Mouse (Mus musculus) urinary bladder, postnatal 10 days (tissue): ENCODE measurements around the gene Fcgr2b.

ENCODE experiments used
- DNase-seq: peaks from one replicate; pipeline ENCODE4 v3.0.0; 2022; ENCODE audit warnings: low spot score

Gene Fcgr2b

DNA sequence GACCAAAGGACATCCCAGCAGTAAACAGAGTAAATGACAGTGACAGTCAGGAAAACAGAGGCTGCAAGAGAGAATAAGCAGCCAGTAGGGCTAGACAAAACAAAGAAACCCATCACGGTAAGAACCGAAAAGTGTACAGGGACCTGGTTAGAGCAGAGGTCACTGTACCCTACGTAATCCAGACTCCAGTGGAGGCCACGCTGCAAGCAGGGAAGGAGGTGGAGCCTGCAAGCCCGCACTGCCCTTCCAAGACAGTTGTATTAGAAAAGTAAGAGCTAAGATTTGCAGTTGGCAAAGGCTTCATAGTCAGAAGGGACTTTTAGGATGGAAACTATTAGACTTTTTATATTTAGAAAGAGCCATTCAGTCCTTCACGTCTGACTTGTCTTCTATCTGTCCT is 49.4 kb downstream of the Fcgr2b start:
- no peak for DNase-seq

DNA sequence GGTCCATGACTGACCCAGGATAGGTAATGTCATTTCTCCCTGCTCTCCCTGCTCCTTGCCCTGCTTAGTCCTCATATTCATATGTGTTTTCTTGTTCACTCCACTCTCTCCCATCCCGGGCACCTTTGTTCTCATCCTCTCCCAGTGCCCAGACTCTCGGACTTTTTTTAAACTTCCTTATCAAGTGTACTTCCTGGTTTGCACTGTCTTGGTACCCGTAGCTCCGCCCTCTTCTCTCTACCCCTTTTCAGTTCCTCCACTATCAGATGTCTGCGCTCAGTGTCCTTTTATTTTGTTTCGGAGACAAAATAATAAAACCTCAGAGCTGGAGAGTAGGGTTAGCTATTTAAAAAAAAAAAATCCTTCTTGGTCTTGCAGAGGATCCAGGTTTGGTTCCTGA is 51.9 kb downstream of the Fcgr2b start:
- DNase-seq, result no peak

DNA sequence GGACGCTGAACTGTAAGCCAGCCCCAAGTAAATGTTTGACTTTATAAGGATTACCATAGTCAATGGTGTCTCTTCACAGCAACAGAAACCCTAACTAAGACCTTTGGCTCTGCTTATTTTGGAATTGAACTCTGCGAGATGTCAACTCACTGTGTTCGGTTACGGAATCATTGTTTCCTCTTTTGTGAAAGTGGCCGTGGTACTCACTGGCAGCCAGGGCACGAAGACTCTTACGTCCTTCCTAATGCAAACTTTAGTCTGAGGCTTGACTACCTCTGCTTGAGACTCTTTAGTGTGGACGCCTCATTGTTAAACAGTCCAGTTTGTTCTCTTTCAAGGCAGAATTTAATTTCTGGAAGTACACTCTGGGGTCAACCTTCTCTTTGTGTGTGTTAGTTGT is 57.0 kb downstream of the Fcgr2b start:
- no peak for DNase-seq

DNA sequence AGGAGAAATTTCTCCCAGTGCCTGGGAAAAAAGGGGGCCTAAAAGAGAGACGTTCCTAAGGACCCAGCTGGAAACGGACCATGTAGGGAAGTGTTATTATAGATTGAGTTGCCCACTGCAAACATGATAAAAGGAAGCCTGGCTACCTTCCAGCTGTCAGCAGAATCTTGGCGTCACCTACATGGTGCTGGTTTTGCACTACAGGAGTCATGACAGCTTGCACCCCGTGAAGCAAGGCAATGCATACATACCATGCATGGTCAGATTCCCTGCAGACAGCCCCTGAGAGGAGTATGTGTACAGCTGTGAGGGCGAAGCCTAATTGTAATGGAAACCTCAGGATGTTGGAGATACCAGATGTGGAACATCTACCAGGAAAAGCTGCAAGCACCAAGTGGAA is 60.7 kb downstream of the Fcgr2b start:
- DNase-seq, result no peak

DNA sequence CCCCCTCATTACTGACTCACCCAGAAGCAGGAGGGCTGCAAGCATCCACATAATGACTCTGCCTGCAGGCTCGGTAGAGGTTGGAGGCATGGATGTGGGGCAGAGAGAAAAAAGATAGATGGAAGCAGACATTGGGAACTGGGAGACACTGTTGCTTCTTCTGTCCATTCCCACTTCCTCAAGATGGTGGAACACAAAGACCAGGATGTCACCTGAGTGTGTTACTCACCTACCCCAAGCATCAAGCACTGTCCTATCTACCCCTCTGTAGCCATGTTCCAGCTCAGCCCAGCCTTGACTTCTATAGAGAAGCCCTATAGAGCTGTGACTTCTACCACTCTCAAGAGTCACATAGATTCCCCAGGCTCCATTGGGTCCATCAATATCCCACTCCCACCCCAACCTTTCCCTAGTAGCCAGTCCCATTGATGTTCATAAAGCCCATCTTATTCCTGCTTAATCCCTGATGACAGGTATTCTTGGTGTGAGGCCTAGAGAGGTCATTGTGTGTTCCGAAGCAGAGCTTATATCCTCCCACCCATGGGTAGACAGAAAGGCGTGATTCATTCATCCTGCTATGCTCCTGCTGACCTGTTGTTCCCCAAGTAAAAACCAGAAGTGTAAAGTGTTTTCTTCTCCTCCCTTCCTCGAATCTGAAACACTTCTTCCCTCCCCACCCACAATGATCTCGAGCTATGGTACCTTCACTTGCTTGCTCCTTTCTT is 63.3 kb downstream of the Fcgr2b start, which contains the start of gene Fcrlb:
Gene Fcrlb (minus strand): TSS at position 51 of the 725 bp plus-strand sequence.
- no peak for DNase-seq

DNA sequence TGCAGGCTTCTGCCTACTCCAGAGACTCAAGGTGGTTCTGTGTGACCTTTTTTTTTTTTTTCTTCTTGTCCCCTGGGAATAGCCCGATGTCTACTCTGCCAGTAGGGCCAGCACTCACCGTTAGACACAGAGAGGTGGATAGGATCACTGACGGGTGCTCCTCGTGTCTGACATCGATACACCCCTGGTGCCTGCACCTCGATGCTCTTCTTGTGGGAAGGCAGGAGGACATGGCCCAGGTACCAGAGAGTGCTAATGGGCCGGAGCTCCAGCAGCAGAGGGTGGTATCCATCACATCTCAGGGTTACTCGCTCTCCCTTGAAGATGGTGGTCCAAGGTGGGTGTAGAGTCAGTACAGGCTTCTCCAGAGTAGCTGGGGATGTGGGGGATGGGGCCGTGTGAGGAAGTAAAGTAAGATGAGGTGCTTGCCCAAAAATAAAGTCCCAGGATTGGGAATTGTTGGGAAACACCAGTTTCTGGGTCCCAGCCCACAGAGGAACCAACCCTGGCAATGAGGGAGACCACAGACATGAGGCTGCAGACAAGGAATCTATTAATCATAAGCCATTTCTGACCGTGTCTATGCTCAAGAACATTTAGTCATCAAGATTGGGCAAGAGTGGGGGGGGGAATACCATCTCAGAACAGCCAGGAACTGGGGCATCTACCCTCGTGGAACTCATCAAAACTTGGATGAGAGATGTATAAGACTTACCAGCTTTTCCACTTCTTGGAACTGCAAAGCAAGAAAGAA is 64.3 kb downstream of the Fcgr2b start:
- DNase-seq, result no peak
